Mouse (Mus musculus): ENCODE measurements around the gene Fnip1. TPM values are rescaled to one million over a fixed set of nuclear protein-coding genes. Genes with fewer than 3 reads are reported as not detected.
A peak's percentile ranks its signal among the peaks of the same experiment; 100 is the strongest.

The Fnip1 gene
- polyA plus RNA-seq, 1 experiment from 2014 or later, result 9.9 TPM

DNA sequence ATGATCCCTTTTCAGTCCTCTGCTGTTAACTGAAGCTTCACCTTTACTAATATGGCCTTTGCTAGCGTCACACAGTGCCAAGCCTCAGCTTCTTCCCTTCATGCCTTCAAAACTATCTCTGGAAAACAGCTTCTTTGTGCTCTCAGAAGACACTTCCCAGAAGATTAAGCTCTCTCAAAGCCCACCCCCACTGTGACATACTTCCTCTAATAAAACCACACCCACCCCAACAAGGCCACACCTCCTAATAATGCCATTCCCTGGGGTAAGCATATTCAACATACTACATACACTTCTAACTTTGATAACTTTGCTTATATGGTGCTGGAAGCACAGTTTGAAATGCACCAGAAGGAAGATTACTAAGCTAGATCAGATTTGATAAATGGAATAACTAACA lies 92.9 kb downstream of the Fnip1 start:
- WGBS, result 94% methylated on average over 1 of the region's 1 CpGs
- Histone ChIP-seq H3K4me3 (no peak overlapping the region), H3K4me1 (no peaks in the 10 kb centered on the region)

DNA sequence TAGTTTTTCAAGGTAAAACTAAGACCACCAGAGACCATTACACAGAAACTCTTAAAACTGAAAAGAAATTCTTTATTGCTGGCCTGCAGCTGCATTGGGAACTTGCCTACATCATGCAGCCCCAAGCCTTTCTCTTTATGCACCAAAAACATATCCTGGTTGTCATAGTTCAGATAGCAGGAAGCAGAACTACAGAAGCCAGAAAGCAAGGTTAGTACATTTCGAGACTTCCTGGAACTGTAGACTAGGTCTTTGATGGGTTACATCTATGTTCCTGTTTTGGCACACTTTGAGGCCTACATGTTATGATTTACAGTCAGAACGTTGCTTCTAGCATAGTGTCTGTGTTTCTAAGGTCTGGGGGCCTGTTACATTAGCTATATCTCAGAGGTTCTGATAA lies 95.8 kb downstream of the Fnip1 start:
- Histone ChIP-seq H3K27ac (no peak overlapping the region), H3K9me3 (replicated peaks) (no peaks in the 10 kb centered on the region), H3K36me3 (no peaks in the 10 kb centered on the region), H3K4me3 (no peak overlapping the region), H3K27me3 (ENCODE audit: low read depth, poor library complexity, severe bottlenecking) (no peaks in the 10 kb centered on the region), H3K4me1 (no peaks in the 10 kb centered on the region)
- 85% methylated on average over 2 of the region's 2 CpGs for WGBS
- no peak for DNase-seq (ENCODE audit: low spot score)

More for the DNA sequence above, 92.9 kb downstream of the Fnip1 start:
- no peak for DNase-seq (ENCODE audit: low spot score)
- no peaks in the 10 kb centered on the region for H3K9me3 ChIP-seq (replicated peaks)
- no peaks in the 10 kb centered on the region for H3K27me3 ChIP-seq (ENCODE audit: low read depth, poor library complexity, severe bottlenecking)
- H3K27ac ChIP-seq, result no peak overlapping the region
- no peaks in the 10 kb centered on the region for H3K36me3 ChIP-seq

DNA sequence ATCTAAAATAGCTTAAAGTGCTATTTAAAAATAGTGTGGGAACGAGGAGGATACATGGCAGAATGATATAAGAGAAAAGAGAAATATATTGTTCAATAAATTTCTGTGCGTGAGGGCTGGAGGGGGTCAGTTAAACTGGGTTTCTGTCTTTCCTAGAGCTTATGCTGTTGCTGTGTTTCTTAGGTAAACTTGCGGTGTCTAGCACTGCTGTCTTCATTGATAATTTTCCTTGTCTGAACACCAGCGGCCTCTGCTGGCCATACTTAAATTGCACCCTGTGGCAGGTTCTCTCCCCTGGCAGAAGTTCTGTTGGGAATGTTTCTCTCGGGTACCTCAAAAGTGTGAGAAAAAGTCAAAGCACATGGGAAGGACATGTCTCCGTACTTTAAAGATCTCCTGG lies 96.9 kb downstream of the Fnip1 start:
- Histone ChIP-seq H3K9me3 (replicated peaks) (no peaks in the 10 kb centered on the region), H3K36me3 (no peaks in the 10 kb centered on the region), H3K4me1 (no peaks in the 10 kb centered on the region), H3K4me3 (no peak overlapping the region), H3K27ac (no peak overlapping the region), H3K27me3 (ENCODE audit: low read depth, poor library complexity, severe bottlenecking) (no peaks in the 10 kb centered on the region)
- 60% methylated on average over 6 of the region's 6 CpGs for WGBS
- DNase-seq (ENCODE audit: low spot score), result peak; percentile 71

DNA sequence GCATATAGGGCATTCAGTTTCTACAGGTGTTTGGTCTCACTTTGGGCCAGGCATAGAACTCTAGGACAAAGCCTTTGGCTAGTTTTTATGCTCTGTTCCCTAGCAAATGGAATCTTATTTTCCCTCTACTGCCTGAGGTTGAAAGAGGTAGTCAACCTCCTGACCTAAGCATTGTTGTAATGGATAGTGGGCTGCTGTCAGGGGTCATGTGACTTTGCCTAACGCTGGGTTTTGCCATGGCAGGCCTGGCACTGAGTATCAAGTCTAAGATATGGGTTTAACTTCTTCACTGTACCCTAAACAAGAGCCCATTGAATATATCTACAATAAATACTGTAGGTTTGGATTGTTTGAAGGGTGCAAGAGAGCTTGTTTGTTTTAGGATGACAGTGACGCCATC lies 101.0 kb downstream of the Fnip1 start:
- no peaks in the 10 kb centered on the region for H3K9me3 ChIP-seq (replicated peaks)
- no peak overlapping the region for H3K4me3 ChIP-seq
- H3K4me1 ChIP-seq, result no peaks in the 10 kb centered on the region
- H3K27ac ChIP-seq, result no peak overlapping the region
- 83% methylated on average over 2 of the region's 2 CpGs for WGBS
- DNase-seq (ENCODE audit: low spot score), result no peak
- no peaks in the 10 kb centered on the region for H3K27me3 ChIP-seq (ENCODE audit: low read depth, poor library complexity, severe bottlenecking)
- no peaks in the 10 kb centered on the region for H3K36me3 ChIP-seq

DNA sequence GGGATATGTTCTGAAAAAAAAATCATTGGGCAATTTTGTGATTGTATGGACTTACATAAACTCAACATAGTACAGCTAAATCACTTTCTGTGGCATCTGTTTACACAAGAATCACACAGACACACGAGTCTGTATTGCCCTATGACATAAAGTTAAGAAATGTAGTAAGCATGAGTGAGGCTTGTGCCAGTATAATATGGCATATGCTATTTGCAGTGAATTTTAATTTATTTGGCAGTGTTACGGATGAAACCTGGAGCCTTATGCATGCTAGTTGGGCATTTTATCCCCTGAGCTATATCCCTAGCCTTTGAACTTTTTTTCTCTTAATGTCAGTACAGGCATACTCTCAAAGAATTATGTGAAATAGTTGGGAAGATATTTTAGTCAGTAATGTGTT lies 101.5 kb downstream of the Fnip1 start:
- no peaks in the 10 kb centered on the region for H3K27me3 ChIP-seq (ENCODE audit: low read depth, poor library complexity, severe bottlenecking)
- no peak for DNase-seq (ENCODE audit: low spot score)
- H3K4me1 ChIP-seq, result no peaks in the 10 kb centered on the region
- no peak overlapping the region for H3K4me3 ChIP-seq
- no peaks in the 10 kb centered on the region for H3K36me3 ChIP-seq
- H3K27ac ChIP-seq, result no peak overlapping the region
- no peaks in the 10 kb centered on the region for H3K9me3 ChIP-seq (replicated peaks)
- 86% methylated on average over 2 of the region's 2 CpGs for WGBS

DNA sequence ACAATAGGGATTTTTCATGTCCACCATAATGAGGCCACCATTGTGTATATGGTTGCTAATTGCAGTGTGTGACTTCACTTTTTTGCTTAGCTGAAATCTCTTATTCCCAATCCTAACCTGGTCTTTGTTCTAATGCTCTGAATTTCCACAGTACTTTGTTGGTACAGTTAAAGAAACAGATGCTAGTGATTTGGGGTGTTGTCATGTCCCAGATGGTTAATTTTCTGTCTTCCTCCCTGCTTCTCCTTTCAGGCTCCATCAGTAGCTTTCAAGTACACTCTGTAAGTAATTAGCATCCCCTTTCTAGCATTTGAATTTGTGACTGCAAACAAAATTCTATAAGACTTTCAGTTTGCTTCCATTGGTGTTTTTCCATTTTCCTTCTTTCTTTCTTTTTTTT lies 102.3 kb downstream of the Fnip1 start:
- Histone ChIP-seq H3K4me3 (no peak overlapping the region), H3K4me1 (no peaks in the 10 kb centered on the region), H3K9me3 (replicated peaks) (no peaks in the 10 kb centered on the region), H3K36me3 (no peaks in the 10 kb centered on the region), H3K27me3 (ENCODE audit: low read depth, poor library complexity, severe bottlenecking) (no peaks in the 10 kb centered on the region), H3K27ac (no peak overlapping the region)
- DNase-seq (ENCODE audit: low spot score), result no peak

DNA sequence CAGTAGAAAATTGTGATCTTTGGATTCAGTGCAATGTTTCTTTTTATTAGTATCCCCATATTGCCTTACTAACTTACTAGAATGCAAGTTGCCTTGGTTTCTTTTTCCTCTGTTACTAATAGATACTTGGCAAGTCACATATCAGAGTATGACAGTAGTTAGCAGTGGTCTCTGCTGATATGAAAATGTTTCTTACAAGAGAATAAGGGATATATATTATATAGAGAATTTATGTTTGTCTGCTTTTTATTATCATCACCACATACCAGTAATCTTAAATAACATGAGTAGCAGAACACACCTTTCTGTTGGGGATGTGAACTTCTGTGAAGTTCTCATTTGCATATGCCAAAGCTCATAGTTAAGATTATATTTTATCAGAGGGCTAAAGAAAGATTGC lies 104.4 kb downstream of the Fnip1 start:
- Histone ChIP-seq H3K4me1 (no peaks in the 10 kb centered on the region), H3K27ac (no peak overlapping the region), H3K36me3 (no peaks in the 10 kb centered on the region), H3K9me3 (replicated peaks) (no peaks in the 10 kb centered on the region), H3K4me3 (no peak overlapping the region), H3K27me3 (ENCODE audit: low read depth, poor library complexity, severe bottlenecking) (no peaks in the 10 kb centered on the region)
- no peak for DNase-seq (ENCODE audit: low spot score)

DNA sequence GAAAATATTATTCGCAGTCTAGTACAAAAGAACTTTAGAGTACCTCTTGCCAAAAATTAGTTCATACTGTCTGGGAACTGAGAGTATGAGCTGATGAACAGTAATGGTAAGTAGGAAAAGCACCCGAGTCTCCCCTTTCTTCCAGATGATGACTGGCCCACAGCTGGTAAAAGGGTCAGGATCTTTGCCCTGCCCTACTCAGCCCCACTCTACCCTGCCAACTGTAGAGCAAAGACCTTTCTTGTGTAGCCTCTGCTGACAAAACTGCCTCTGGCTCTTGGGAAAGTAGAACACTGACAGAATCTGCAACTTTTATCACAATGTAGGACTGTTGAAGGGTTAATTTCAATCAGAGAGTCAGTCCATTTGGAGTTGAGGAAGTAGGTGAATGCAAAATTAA lies 117.0 kb downstream of the Fnip1 start:
- WGBS, result 82% methylated on average over 2 of the region's 2 CpGs
- Histone ChIP-seq H3K4me3 (no peak overlapping the region), H3K27me3 (ENCODE audit: low read depth, poor library complexity, severe bottlenecking) (no peaks in the 10 kb centered on the region), H3K9me3 (replicated peaks) (no peaks in the 10 kb centered on the region), H3K36me3 (no peaks in the 10 kb centered on the region), H3K27ac (no peak overlapping the region), H3K4me1 (no peaks in the 10 kb centered on the region)
- no peak for DNase-seq (ENCODE audit: low spot score)

DNA sequence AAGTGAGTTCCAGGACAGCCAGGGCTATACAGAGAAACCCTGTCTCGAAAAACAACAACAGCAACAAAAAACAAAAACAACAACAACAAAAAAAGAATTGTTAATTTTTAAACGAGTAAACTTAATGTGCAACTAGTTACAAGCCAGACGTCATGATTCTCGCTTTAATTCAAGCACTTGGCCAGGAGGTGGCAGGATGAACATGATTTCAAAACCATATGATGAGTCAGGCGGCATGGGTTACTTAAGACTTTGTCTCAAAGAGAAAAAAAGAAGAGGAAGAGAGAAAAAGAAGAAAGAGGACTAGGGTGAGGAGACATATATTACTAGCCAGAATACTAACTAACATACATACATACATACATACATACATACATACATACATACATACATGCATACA lies 124.8 kb downstream of the Fnip1 start:
- Histone ChIP-seq H3K36me3 (peaks cover 3% of the 10 kb centered on the region; the same call in 1 of the 2 replicates), H3K4me3 (no peak overlapping the region), H3K27ac (no peak overlapping the region), H3K9me3 (replicated peaks) (no peaks in the 10 kb centered on the region), H3K27me3 (ENCODE audit: low read depth, poor library complexity, severe bottlenecking) (no peaks in the 10 kb centered on the region), H3K4me1 (no peaks in the 10 kb centered on the region)
- no peak for DNase-seq (ENCODE audit: low spot score)
- 91% methylated on average over 5 of the region's 5 CpGs for WGBS

Other genes with a start within 250 kb of the Fnip1 start
- not detected in 2 replicates for gene Csf2, start 188.5 kb upstream of the Fnip1 start, polyA plus RNA-seq (2016; fragmentation: Nextera tagmentation; extraction: Ambion mirVana)
- gene Il3, start 170.9 kb upstream of the Fnip1 start, polyA plus RNA-seq (2016; fragmentation: Nextera tagmentation; extraction: Ambion mirVana), result not detected in 2 replicates
- gene Acsl6, start 134.4 kb upstream of the Fnip1 start, polyA plus RNA-seq (2016; fragmentation: Nextera tagmentation; extraction: Ambion mirVana), result 1.5 and 1.7 TPM in 2 replicates
- gene Meikin, start 67.5 kb upstream of the Fnip1 start, polyA plus RNA-seq (2016; fragmentation: Nextera tagmentation; extraction: Ambion mirVana), result not detected in 2 replicates
- gene Rapgef6, start 84.6 kb downstream of the Fnip1 start, polyA plus RNA-seq (2016; fragmentation: Nextera tagmentation; extraction: Ambion mirVana), result 28.5 and 34.3 TPM in 2 replicates

Measured in limb, embryonic 10.5 days (tissue).